Mouse (Mus musculus): ENCODE measurements around the gene Zfp575. TPM values are rescaled to one million over a fixed set of nuclear protein-coding genes. Genes with fewer than 3 reads are reported as not detected.

Zfp575 gene
- polyA plus RNA-seq, 1 experiment from 2014 or later, result 3.8 TPM

- no peak for ATAC-seq (ENCODE audit: low FRiP score, low TSS enrichment)
- Histone ChIP-seq H3K4me1 (ENCODE audit: insufficient read depth, low read length) (peaks cover 35% of the 10 kb centered on the region), H3K9me3 (ENCODE audit: low read length) (no peaks in the 10 kb centered on the region), H3K27ac (ENCODE audit: low read length) (peak overlapping the region; percentile 64), H3K9ac (replicated peaks; ENCODE audit: low read length) (no peak overlapping the region), H3K36me3 (ENCODE audit: insufficient read depth, low read length) (no peaks in the 10 kb centered on the region), H3K4me3 (ENCODE audit: low read length) (no peak overlapping the region), H3K4me2 (replicated peaks; ENCODE audit: low read depth, low read length) (no peak overlapping the region), H3K27me3 (ENCODE audit: insufficient read depth, low read length) (no peaks in the 10 kb centered on the region)
- WGBS, result 71% methylated on average over 6 of the region's 6 CpGs
Observed at GRCm38 (mm10) chr7:24592781-24593180, 5.3 kb upstream of the Zfp575 start.

- no peak overlapping the region for H3K4me3 ChIP-seq (ENCODE audit: low read length)
- H3K27me3 ChIP-seq (ENCODE audit: insufficient read depth, low read length), result no peaks in the 10 kb centered on the region
- no peaks in the 10 kb centered on the region for H3K36me3 ChIP-seq (ENCODE audit: insufficient read depth, low read length)
- peak overlapping the region; percentile 64 for H3K27ac ChIP-seq (ENCODE audit: low read length)
- no peak overlapping the region for H3K9ac ChIP-seq (replicated peaks; ENCODE audit: low read length)
- peaks cover 38% of the 10 kb centered on the region for H3K4me1 ChIP-seq (ENCODE audit: insufficient read depth, low read length)
- no peaks in the 10 kb centered on the region for H3K9me3 ChIP-seq (ENCODE audit: low read length)
- H3K4me2 ChIP-seq (replicated peaks; ENCODE audit: low read depth, low read length), result no peak overlapping the region
- peak; percentile 67 for ATAC-seq (ENCODE audit: low FRiP score, low TSS enrichment)
- 39% methylated on average over 4 of the region's 4 CpGs for WGBS
Observed at GRCm38 (mm10) chr7:24592163-24592562, 4.7 kb upstream of the Zfp575 start.

- no peak overlapping the region for H3K4me2 ChIP-seq (replicated peaks; ENCODE audit: low read depth, low read length)
- no peak for ATAC-seq (ENCODE audit: low FRiP score, low TSS enrichment)
- H3K9me3 ChIP-seq (ENCODE audit: low read length), result 0 out of 2 replicates have a peak, but pooled peaks cover under 1% of the 10 kb centered on the region
- peaks cover 38% of the 10 kb centered on the region for H3K4me1 ChIP-seq (ENCODE audit: insufficient read depth, low read length)
- no peak overlapping the region for H3K9ac ChIP-seq (replicated peaks; ENCODE audit: low read length)
- peaks cover 3% of the 10 kb centered on the region; the same call in 1 of the 2 replicates for H3K27me3 ChIP-seq (ENCODE audit: insufficient read depth, low read length)
- peak overlapping the region; percentile 64; the same call in 1 of the 2 replicates for H3K27ac ChIP-seq (ENCODE audit: low read length)
- no peak overlapping the region for H3K4me3 ChIP-seq (ENCODE audit: low read length)
- no peaks in the 10 kb centered on the region for H3K36me3 ChIP-seq (ENCODE audit: insufficient read depth, low read length)
- 61% methylated on average over 5 of the region's 5 CpGs for WGBS
Observed at GRCm38 (mm10) chr7:24591735-24592134, 4.3 kb upstream of the Zfp575 start.

DNA sequence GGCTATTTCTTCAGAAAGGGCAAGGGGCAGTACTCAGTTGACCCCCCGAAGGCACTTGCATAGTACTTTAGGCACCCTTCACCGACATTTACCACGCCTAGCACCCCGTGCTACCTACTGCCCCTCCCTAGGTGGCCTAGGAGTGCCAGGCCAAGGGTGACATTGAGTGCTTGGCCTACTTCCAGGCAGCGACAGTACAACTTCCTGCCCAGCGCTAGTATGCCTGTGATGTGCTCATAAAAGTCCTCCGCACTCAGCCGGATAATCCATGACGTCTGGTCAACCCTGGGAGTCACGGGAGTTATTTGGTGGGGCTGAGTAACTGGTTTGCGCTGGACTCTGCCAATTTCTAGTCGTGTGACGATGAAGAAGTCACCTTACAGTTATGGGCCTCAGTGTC is 895 bp upstream of the Zfp575 start:
- Histone ChIP-seq H3K4me1 (ENCODE audit: insufficient read depth, low read length) (peaks cover 20% of the 10 kb centered on the region), H3K36me3 (ENCODE audit: insufficient read depth, low read length) (no peaks in the 10 kb centered on the region), H3K4me2 (replicated peaks; ENCODE audit: low read depth, low read length) (no peak overlapping the region), H3K27ac (ENCODE audit: low read length) (no peak overlapping the region), H3K4me3 (ENCODE audit: low read length) (no peak overlapping the region), H3K9ac (replicated peaks; ENCODE audit: low read length) (no peak overlapping the region), H3K9me3 (ENCODE audit: low read length) (0 out of 2 replicates have a peak, but pooled peaks cover 3% of the 10 kb centered on the region), H3K27me3 (ENCODE audit: insufficient read depth, low read length) (peaks cover 18% of the 10 kb centered on the region)
- ATAC-seq (ENCODE audit: low FRiP score, low TSS enrichment), result no peak
- WGBS, result 61% methylated on average over 13 of the region's 13 CpGs

- H3K27me3 ChIP-seq (ENCODE audit: insufficient read depth, low read length), result peaks cover 18% of the 10 kb centered on the region
- H3K4me2 ChIP-seq (replicated peaks; ENCODE audit: low read depth, low read length), result peak overlapping the region; percentile 63
- 0 out of 2 replicates have a peak, but pooled peaks cover 3% of the 10 kb centered on the region for H3K9me3 ChIP-seq (ENCODE audit: low read length)
- peaks cover 6% of the 10 kb centered on the region for H3K4me1 ChIP-seq (ENCODE audit: insufficient read depth, low read length)
- H3K4me3 ChIP-seq (ENCODE audit: low read length), result peak overlapping the region; percentile 51
- no peak overlapping the region for H3K27ac ChIP-seq (ENCODE audit: low read length)
- H3K36me3 ChIP-seq (ENCODE audit: insufficient read depth, low read length), result no peaks in the 10 kb centered on the region
- H3K9ac ChIP-seq (replicated peaks; ENCODE audit: low read length), result peak overlapping the region; percentile 74
- ATAC-seq (ENCODE audit: low FRiP score, low TSS enrichment), result peak; percentile 50
- 7% methylated on average over 8 of the region's 8 CpGs for WGBS
Observed at GRCm38 (mm10) chr7:24586828-24587227, 613 bp downstream of the Zfp575 start.

DNA sequence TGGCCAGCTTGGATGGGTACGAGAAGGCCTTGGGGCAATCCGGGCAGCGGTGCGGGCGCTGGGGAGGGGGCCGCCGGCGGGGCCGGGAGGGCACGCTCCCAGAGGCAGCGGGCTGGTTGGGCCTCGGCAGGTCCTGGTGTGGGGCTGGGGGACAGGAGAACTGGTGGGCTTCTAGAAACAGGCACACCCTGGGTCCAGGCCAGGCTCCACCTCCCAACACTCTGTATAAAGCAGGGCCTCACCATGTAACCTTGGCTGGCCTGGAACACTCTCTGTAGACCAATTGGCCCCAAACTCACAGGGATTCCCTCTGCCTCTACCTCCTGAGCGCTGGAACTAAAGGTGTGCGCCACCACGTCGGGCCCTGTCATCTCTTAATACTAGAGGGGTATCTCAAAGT is 1.4 kb downstream of the Zfp575 start:
- 41% methylated on average over 14 of the region's 16 CpGs for WGBS
- Histone ChIP-seq H3K4me1 (ENCODE audit: insufficient read depth, low read length) (peaks cover 3% of the 10 kb centered on the region; the same call in 1 of the 2 replicates), H3K27ac (ENCODE audit: low read length) (no peak overlapping the region), H3K9me3 (ENCODE audit: low read length) (0 out of 2 replicates have a peak, but pooled peaks cover 3% of the 10 kb centered on the region), H3K4me2 (replicated peaks; ENCODE audit: low read depth, low read length) (no peak overlapping the region), H3K36me3 (ENCODE audit: insufficient read depth, low read length) (no peaks in the 10 kb centered on the region), H3K9ac (replicated peaks; ENCODE audit: low read length) (no peak overlapping the region), H3K4me3 (ENCODE audit: low read length) (no peak overlapping the region), H3K27me3 (ENCODE audit: insufficient read depth, low read length) (peaks cover 18% of the 10 kb centered on the region)
- ATAC-seq (ENCODE audit: low FRiP score, low TSS enrichment), result peak; percentile 25; the same call in 1 of the 2 replicates

DNA sequence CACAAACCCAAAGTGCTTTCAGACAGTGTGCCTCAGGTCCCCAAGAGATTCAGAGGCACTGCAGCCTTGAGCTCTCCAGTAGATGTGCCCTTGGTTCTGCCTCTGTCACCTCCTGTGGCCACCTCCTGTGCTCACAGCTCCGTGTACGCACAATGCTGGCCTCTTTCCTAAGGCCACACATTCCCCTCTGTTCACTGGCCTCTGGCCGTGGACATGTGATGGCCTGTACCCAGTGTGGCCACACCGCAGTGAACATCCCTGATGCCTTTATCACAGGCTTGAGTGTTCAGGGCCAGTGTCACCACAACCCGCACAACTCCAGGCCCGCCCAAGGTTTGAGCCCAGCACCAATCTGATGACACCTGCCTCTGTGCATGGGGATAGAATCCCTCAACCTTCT is 2.6 kb downstream of the Zfp575 start:
- no peak overlapping the region for H3K4me3 ChIP-seq (ENCODE audit: low read length)
- H3K4me1 ChIP-seq (ENCODE audit: insufficient read depth, low read length), result peaks cover 3% of the 10 kb centered on the region; the same call in 1 of the 2 replicates
- WGBS, result 90% methylated on average over 6 of the region's 6 CpGs
- no peak for ATAC-seq (ENCODE audit: low FRiP score, low TSS enrichment)
- H3K27me3 ChIP-seq (ENCODE audit: insufficient read depth, low read length), result peaks cover 18% of the 10 kb centered on the region
- H3K36me3 ChIP-seq (ENCODE audit: insufficient read depth, low read length), result no peaks in the 10 kb centered on the region
- 0 out of 2 replicates have a peak, but pooled peaks cover 3% of the 10 kb centered on the region for H3K9me3 ChIP-seq (ENCODE audit: low read length)
- no peak overlapping the region for H3K27ac ChIP-seq (ENCODE audit: low read length)
- H3K4me2 ChIP-seq (replicated peaks; ENCODE audit: low read depth, low read length), result no peak overlapping the region
- H3K9ac ChIP-seq (replicated peaks; ENCODE audit: low read length), result no peak overlapping the region

- no peak overlapping the region for H3K9ac ChIP-seq (replicated peaks; ENCODE audit: low read length)
- H3K9me3 ChIP-seq (ENCODE audit: low read length), result no peaks in the 10 kb centered on the region
- no peak overlapping the region for H3K4me2 ChIP-seq (replicated peaks; ENCODE audit: low read depth, low read length)
- ATAC-seq (ENCODE audit: low FRiP score, low TSS enrichment), result no peak
- no peaks in the 10 kb centered on the region for H3K4me1 ChIP-seq (ENCODE audit: insufficient read depth, low read length)
- peaks cover under 1% of the 10 kb centered on the region; the same call in 1 of the 2 replicates for H3K36me3 ChIP-seq (ENCODE audit: insufficient read depth, low read length)
- no peaks in the 10 kb centered on the region for H3K27me3 ChIP-seq (ENCODE audit: insufficient read depth, low read length)
- 93% methylated on average over 10 of the region's 10 CpGs for WGBS
- H3K4me3 ChIP-seq (ENCODE audit: low read length), result no peak overlapping the region
- no peak overlapping the region for H3K27ac ChIP-seq (ENCODE audit: low read length)
Observed at GRCm38 (mm10) chr7:24577811-24578210, 9.6 kb downstream of the Zfp575 start.

DNA sequence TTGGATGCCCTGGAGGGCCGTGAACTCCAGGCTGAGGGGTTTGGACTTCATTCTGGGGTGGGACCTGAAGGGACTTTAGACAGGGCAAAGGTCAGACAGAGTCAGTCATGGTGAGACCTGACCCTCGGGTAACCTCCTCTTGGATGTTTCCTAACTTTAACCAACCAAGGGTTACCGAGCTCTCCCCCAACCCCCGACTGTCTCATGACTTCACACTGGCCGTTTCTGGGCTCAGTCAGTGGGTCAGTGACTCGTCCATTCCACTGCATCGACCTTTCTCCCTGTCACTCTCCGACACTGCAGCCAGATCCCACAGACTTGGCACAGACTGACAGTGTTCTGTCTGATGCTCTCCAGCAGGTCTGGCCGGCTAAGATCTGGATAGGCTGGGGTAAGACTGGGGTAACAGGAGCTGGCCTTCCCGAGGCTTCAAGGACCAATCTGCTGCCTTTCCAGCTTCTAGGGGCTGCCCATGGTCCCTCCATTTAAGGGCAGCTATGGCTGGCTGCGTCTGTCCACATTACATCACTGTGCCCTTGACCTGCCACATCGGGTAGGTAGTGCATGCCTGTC is 13.1 kb downstream of the Zfp575 start:
- H3K4me2 ChIP-seq (replicated peaks; ENCODE audit: low read depth, low read length), result no peak overlapping the region
- H3K9ac ChIP-seq (replicated peaks; ENCODE audit: low read length), result no peak overlapping the region
- H3K4me1 ChIP-seq (ENCODE audit: insufficient read depth, low read length), result no peaks in the 10 kb centered on the region
- H3K9me3 ChIP-seq (ENCODE audit: low read length), result no peaks in the 10 kb centered on the region
- WGBS, result 49% methylated on average over 12 of the region's 12 CpGs
- no peaks in the 10 kb centered on the region for H3K27me3 ChIP-seq (ENCODE audit: insufficient read depth, low read length)
- H3K27ac ChIP-seq (ENCODE audit: low read length), result no peak overlapping the region
- peaks cover 24% of the 10 kb centered on the region for H3K36me3 ChIP-seq (ENCODE audit: insufficient read depth, low read length)
- peak; percentile 63; the same call in 1 of the 2 replicates for ATAC-seq (ENCODE audit: low FRiP score, low TSS enrichment)
- no peak overlapping the region for H3K4me3 ChIP-seq (ENCODE audit: low read length)

GRCm38 (mm10) chr7:24572455-24572854 is 15.0 kb downstream of the Zfp575 start:
- WGBS, result 60% methylated on average over 5 of the region's 5 CpGs
- no peaks in the 10 kb centered on the region for H3K27me3 ChIP-seq (ENCODE audit: insufficient read depth, low read length)

More at GRCm38 (mm10) chr7:24572455-24572854, 15.0 kb downstream of the Zfp575 start:
- H3K36me3 ChIP-seq (ENCODE audit: insufficient read depth, low read length), result peaks cover 41% of the 10 kb centered on the region
- no peak overlapping the region for H3K9ac ChIP-seq (replicated peaks; ENCODE audit: low read length)
- no peak overlapping the region for H3K27ac ChIP-seq (ENCODE audit: low read length)
- ATAC-seq (ENCODE audit: low FRiP score, low TSS enrichment), result no peak
- H3K4me1 ChIP-seq (ENCODE audit: insufficient read depth, low read length), result no peaks in the 10 kb centered on the region
- H3K4me3 ChIP-seq (ENCODE audit: low read length), result no peak overlapping the region
- H3K4me2 ChIP-seq (replicated peaks; ENCODE audit: low read depth, low read length), result no peak overlapping the region
- H3K9me3 ChIP-seq (ENCODE audit: low read length), result no peaks in the 10 kb centered on the region

Measured in kidney, embryonic 16.5 days (tissue).